16 mouse cellular contexts compared by ENCODE assay signal in genomic region chr7:99504556-99504955, GRCm38 (mm10).
"Had no signal": no experiment of that assay in that cellular context is flagged by ENCODE, and none has a peak within 500 bp of the region (broad histone marks: within the 10 kb centered on the region; RNA-seq: fewer than 3 reads in every experiment).

No protein-coding gene starts in this region.

- H3K9ac ChIP-seq: neural tube, embryonic 13.5 days; neural tube, embryonic 15.5 days; stomach, embryonic 15.5 days had no signal

- H3K4me1 ChIP-seq: neural tube, embryonic 13.5 days; neural tube, embryonic 15.5 days; stomach, embryonic 15.5 days had no signal

- H3K4me2 ChIP-seq: neural tube, embryonic 13.5 days; neural tube, embryonic 15.5 days; stomach, embryonic 15.5 days had no signal

- H3K9me3 ChIP-seq: neural tube, embryonic 13.5 days; neural tube, embryonic 15.5 days; stomach, embryonic 15.5 days had no signal

- H3K27me3 ChIP-seq: neural tube, embryonic 13.5 days; neural tube, embryonic 15.5 days; stomach, embryonic 15.5 days had no signal

- H3K36me3 ChIP-seq: neural tube, embryonic 13.5 days; neural tube, embryonic 15.5 days; stomach, embryonic 15.5 days had no signal

- H3K27ac ChIP-seq: neural tube, embryonic 13.5 days; neural tube, embryonic 15.5 days; stomach, embryonic 15.5 days; stomach, postnatal 0 days had no signal

- H3K4me3 ChIP-seq: neural tube, embryonic 13.5 days; neural tube, embryonic 15.5 days; stomach, embryonic 15.5 days had no signal

- DNase-seq: retina, postnatal 1 day; right cerebral cortex, adult 18-20 months; right cerebral cortex, postnatal 14 days; right cerebral cortex, postnatal 25 days; right cerebral cortex, postnatal 4 days; spleen, adult 18-20 months; thymus, adult 18-20 months; thymus, adult 2 months; thymus, postnatal 14 days; thymus, postnatal 25 days; thymus, postnatal 36 days; thymus, postnatal 4 days had no signal
